Mouse (Mus musculus): ENCODE results near the gene Ncor1.
"Not testable (repeated sequence)": the region's sequence is repeated elsewhere in the genome, so short reads cannot be mapped to it uniquely, and the experiment has no call there.

Gene Ncor1

GRCm38 (mm10) chr11:62351948-62352347, 106.4 kb downstream of the Ncor1 start:
- DNase-seq, result no peak

GRCm38 (mm10) chr11:62343002-62343401, 115.3 kb downstream of the Ncor1 start:
- no peak for DNase-seq

GRCm38 (mm10) chr11:62332228-62332627, 126.1 kb downstream of the Ncor1 start:
- DNase-seq, result no peak

GRCm38 (mm10) chr11:62331141-62331540, 127.2 kb downstream of the Ncor1 start:
- DNase-seq, result peak; percentile 26

GRCm38 (mm10) chr11:62323659-62324058, 134.7 kb downstream of the Ncor1 start:
- DNase-seq, result no peak

- no peak for DNase-seq
Measured at GRCm38 (mm10) chr11:62320097-62320496, 138.2 kb downstream of the Ncor1 start.

GRCm38 (mm10) chr11:62317746-62318145, 140.6 kb downstream of the Ncor1 start:
- DNase-seq, result no peak

- no peak for DNase-seq
Measured at GRCm38 (mm10) chr11:62314984-62315383, 143.4 kb downstream of the Ncor1 start.

GRCm38 (mm10) chr11:62309296-62309695, 149.0 kb downstream of the Ncor1 start:
- DNase-seq, result no peak

- DNase-seq, result no peak
Measured at GRCm38 (mm10) chr11:62305866-62306265, 152.5 kb downstream of the Ncor1 start.

GRCm38 (mm10) chr11:62298883-62299282, 159.5 kb downstream of the Ncor1 start:
- DNase-seq, result no peak

GRCm38 (mm10) chr11:62294121-62294520, 164.2 kb downstream of the Ncor1 start:
- no peak for DNase-seq

- DNase-seq, result no peak
Measured at GRCm38 (mm10) chr11:62287700-62288099, 170.6 kb downstream of the Ncor1 start.

GRCm38 (mm10) chr11:62285020-62285419, 173.3 kb downstream of the Ncor1 start:
- DNase-seq, result no peak

- not testable (repeated sequence) for DNase-seq
Measured at GRCm38 (mm10) chr11:62284020-62284419, 174.3 kb downstream of the Ncor1 start.

- DNase-seq, result peak; percentile 82
Measured at GRCm38 (mm10) chr11:62281601-62281997, 176.7 kb downstream of the Ncor1 start.

GRCm38 (mm10) chr11:62280675-62281600, 177.4 kb downstream of the Ncor1 start, which contains the start of the genes Zswim7 and Ttc19:
Gene Zswim7, minus strand, starts transcription at chr11:62281375.
Gene Ttc19, plus strand, starts transcription at chr11:62281473.
- peak; percentile 97 for DNase-seq

GRCm38 (mm10) chr11:62278027-62278426, 180.3 kb downstream of the Ncor1 start:
- DNase-seq, result peak; percentile 87

GRCm38 (mm10) chr11:62277086-62277485, 181.3 kb downstream of the Ncor1 start:
- DNase-seq, result peak; percentile 34

GRCm38 (mm10) chr11:62270851-62271250, 187.5 kb downstream of the Ncor1 start:
- no peak for DNase-seq

- no peak for DNase-seq
Measured at GRCm38 (mm10) chr11:62269097-62269496, 189.2 kb downstream of the Ncor1 start.

- DNase-seq, result no peak
Measured at GRCm38 (mm10) chr11:62268381-62268780, 190.0 kb downstream of the Ncor1 start.

- no peak for DNase-seq
Measured at GRCm38 (mm10) chr11:62266466-62267214, 191.7 kb downstream of the Ncor1 start.

All from kidney, postnatal 10 days (tissue).